Mouse (Mus musculus): ENCODE results near the gene Klhl1. TPM values are rescaled to one million over a fixed set of nuclear protein-coding genes. Genes with fewer than 3 reads are reported as not detected.
"Not testable (repeated sequence)": the region's sequence is repeated elsewhere in the genome, so short reads cannot be mapped to it uniquely, and the experiment has no call there.

Klhl1 gene
- not detected in 2 replicates for total RNA-seq (2021)
- long read RNA-seq, partial matches to known transcripts, result 0 of 1 reads
- long read RNA-seq, other reads (novel, unspliced or antisense), result 1 of 1 reads

- no peak for DNase-seq
These were observed at the start of gene Klhl1 for GRCm38 (mm10) chr14:96518954-96519682. Gene Klhl1, minus strand, starts transcription at chr14:96519102.

- DNase-seq, result no peak
These were observed 34.8 kb upstream of the Klhl1 start for GRCm38 (mm10) chr14:96553668-96554067.

GRCm38 (mm10) chr14:96518151-96518953, 550 bp downstream of the Klhl1 start:
- no peak for DNase-seq

GRCm38 (mm10) chr14:96517727-96518126, 1.2 kb downstream of the Klhl1 start:
- DNase-seq, result no peak

GRCm38 (mm10) chr14:96499936-96500335, 19.0 kb downstream of the Klhl1 start:
- DNase-seq, result no peak

GRCm38 (mm10) chr14:96471812-96472211, 47.1 kb downstream of the Klhl1 start:
- DNase-seq, result no peak

- DNase-seq, result no peak
These were observed 47.6 kb downstream of the Klhl1 start for GRCm38 (mm10) chr14:96471336-96471735.

- DNase-seq, result no peak
These were observed 57.1 kb downstream of the Klhl1 start for GRCm38 (mm10) chr14:96461756-96462155.

GRCm38 (mm10) chr14:96392032-96392737, 126.7 kb downstream of the Klhl1 start:
- no peak for DNase-seq

GRCm38 (mm10) chr14:96362727-96363126, 156.2 kb downstream of the Klhl1 start:
- DNase-seq, result no peak

- DNase-seq, result no peak
These were observed 170.7 kb downstream of the Klhl1 start for GRCm38 (mm10) chr14:96348220-96348619.

- DNase-seq, result no peak
These were observed 187.8 kb downstream of the Klhl1 start for GRCm38 (mm10) chr14:96331069-96331468.

- DNase-seq, result no peak
These were observed 301.0 kb downstream of the Klhl1 start for GRCm38 (mm10) chr14:96217805-96218441.

GRCm38 (mm10) chr14:96194795-96195194, 324.1 kb downstream of the Klhl1 start:
- not testable (repeated sequence) for DNase-seq

GRCm38 (mm10) chr14:96174546-96174945, 344.4 kb downstream of the Klhl1 start:
- DNase-seq, result no peak

- no peak for DNase-seq
These were observed 375.8 kb downstream of the Klhl1 start for GRCm38 (mm10) chr14:96143137-96143536.

- DNase-seq, result no peak
These were observed 378.7 kb downstream of the Klhl1 start for GRCm38 (mm10) chr14:96140246-96140645.

GRCm38 (mm10) chr14:96107396-96107795, 411.5 kb downstream of the Klhl1 start:
- no peak for DNase-seq

- DNase-seq, result no peak
These were observed 437.2 kb downstream of the Klhl1 start for GRCm38 (mm10) chr14:96081681-96082207.

GRCm38 (mm10) chr14:96065884-96066283, 453.0 kb downstream of the Klhl1 start:
- DNase-seq, result no peak

All from adrenal gland, postnatal 25 days (tissue).